ENCODE assay signal across 8 mouse cellular contexts in genomic region chr10:80136952-80137625, GRCm38 (mm10). TPM values are rescaled to one million over a fixed set of nuclear protein-coding genes. Genes with fewer than 3 reads are reported as not detected.
DNase-seq lines count a peak whose midpoint lies in the region; ATAC-seq and TF ChIP-seq lines count a peak whose summit lies in the region.

No protein-coding gene starts in this region.

- no peaks in the 10 kb centered on the region for H3K36me3 ChIP-seq in testis, adult 2 months (ENCODE audit: control insufficient read depth, insufficient read depth, low read length)
- no peaks in the 10 kb centered on the region for H3K36me3 ChIP-seq in heart, embryonic 16.5 days (ENCODE audit: control insufficient read depth, insufficient read depth)
- H3K36me3 ChIP-seq in liver, embryonic 15.5 days (replicated peaks) = peaks cover 7% of the 10 kb centered on the region
- H3K36me3 ChIP-seq in neural tube, embryonic 15.5 days = peaks cover 40% of the 10 kb centered on the region

- no peak overlapping the region for H3K27ac ChIP-seq in testis, adult 2 months (ENCODE audit: control insufficient read depth, insufficient read depth, low read depth, low read length)
- H3K27ac ChIP-seq in heart, embryonic 16.5 days (ENCODE audit: low read length) = no peak overlapping the region
- no peak overlapping the region for H3K27ac ChIP-seq in liver, embryonic 15.5 days (replicated peaks)
- peak overlapping the region; percentile 97 for H3K27ac ChIP-seq in neural tube, embryonic 15.5 days (replicated peaks)

- DNase-seq in frontal cortex, postnatal 10 days (ENCODE audit: low spot score in 2 of 2) = peak; percentile 60 to 70
- no peak for DNase-seq in frontal cortex, postnatal 25 days (ENCODE audit: low spot score in 2 of 2)
- no peak for DNase-seq in testis, postnatal 14 days (ENCODE audit: low spot score)

- peak overlapping the region; percentile 85 for H3K4me2 ChIP-seq in heart, embryonic 16.5 days (ENCODE audit: low read depth, low read length)
- H3K4me2 ChIP-seq in liver, embryonic 15.5 days = peak overlapping the region; percentile 96
- H3K4me2 ChIP-seq in neural tube, embryonic 15.5 days = peak overlapping the region; percentile 89

- WGBS in heart, embryonic 16.5 days = 5% methylated on average over 29 of the region's 29 CpGs
- 2% methylated on average over 29 of the region's 29 CpGs for WGBS in liver, embryonic 15.5 days (ENCODE audit: insufficient replicate concordance)
- WGBS in neural tube, embryonic 15.5 days = 1% methylated on average over 29 of the region's 29 CpGs

- TF ChIP-seq POLR2A in testis, adult 2 months (IDR thresholded peaks at IDR 0.05; ENCODE audit: control insufficient read depth, low read depth, low read length) = no peak

- H3K4me1 ChIP-seq in testis, adult 2 months (ENCODE audit: control insufficient read depth, insufficient read depth, low read length) = peaks cover 36% of the 10 kb centered on the region
- peaks cover 38% of the 10 kb centered on the region for H3K4me1 ChIP-seq in heart, embryonic 16.5 days (ENCODE audit: control insufficient read depth, insufficient read depth, low read length)
- peaks cover 76% of the 10 kb centered on the region for H3K4me1 ChIP-seq in liver, embryonic 15.5 days (replicated peaks)
- peaks cover 56% of the 10 kb centered on the region for H3K4me1 ChIP-seq in neural tube, embryonic 15.5 days

- ATAC-seq in heart, embryonic 16.5 days (replicated peaks; ENCODE audit: extremely low read depth, insufficient read depth, low FRiP score) = no peak
- no peak for ATAC-seq in liver, embryonic 15.5 days (ENCODE audit: insufficient read depth)
- ATAC-seq in neural tube, embryonic 15.5 days (ENCODE audit: low FRiP score) = no peak
- no peak for ATAC-seq in activated CD4-positive, CD25-positive, alpha-beta regulatory T cell, adult 4 months

- peak overlapping the region; percentile 43 for H3K4me3 ChIP-seq in testis, adult 2 months (ENCODE audit: control insufficient read depth, low read depth, low read length)
- peak overlapping the region; percentile 60 for H3K4me3 ChIP-seq in heart, embryonic 16.5 days (ENCODE audit: low read length)
- H3K4me3 ChIP-seq in liver, embryonic 15.5 days (replicated peaks) = peak overlapping the region; percentile 62
- peak overlapping the region; percentile 79 for H3K4me3 ChIP-seq in neural tube, embryonic 15.5 days (replicated peaks)

- 0 out of 2 replicates have a peak, but pooled peaks cover 3% of the 10 kb centered on the region for H3K9me3 ChIP-seq in heart, embryonic 16.5 days (replicated peaks; ENCODE audit: control insufficient read depth, low read length)
- H3K9me3 ChIP-seq in liver, embryonic 15.5 days (replicated peaks) = no peaks in the 10 kb centered on the region
- no peaks in the 10 kb centered on the region for H3K9me3 ChIP-seq in neural tube, embryonic 15.5 days (replicated peaks)

- no peak for TF ChIP-seq CTCF in testis, adult 2 months (IDR thresholded peaks at IDR 0.05; ENCODE audit: control insufficient read depth, insufficient read depth, insufficient replicate concordance, low read depth, low read length)

- no peaks in the 10 kb centered on the region for H3K27me3 ChIP-seq in testis, adult 2 months (ENCODE audit: control insufficient read depth, insufficient read depth, low read length)
- H3K27me3 ChIP-seq in heart, embryonic 16.5 days (ENCODE audit: control insufficient read depth, insufficient read depth, low read length) = peaks cover 6% of the 10 kb centered on the region; the same call in 1 of the 2 replicates
- H3K27me3 ChIP-seq in liver, embryonic 15.5 days = peaks cover 63% of the 10 kb centered on the region
- no peaks in the 10 kb centered on the region for H3K27me3 ChIP-seq in neural tube, embryonic 15.5 days (replicated peaks)

- H3K9ac ChIP-seq in heart, embryonic 16.5 days (ENCODE audit: low read length) = peak overlapping the region; percentile 43
- 0 out of 2 replicates have a peak overlapping the region, but pooled peaks have one; percentile 11 for H3K9ac ChIP-seq in liver, embryonic 15.5 days
- H3K9ac ChIP-seq in neural tube, embryonic 15.5 days (replicated peaks) = peak overlapping the region; percentile 76

RNA-seq across cellular contexts. Expression of gene Atp5d, which starts 1.3 kb away (rescaled TPM):
- polyA plus RNA-seq in testis, adult 2 months (2012; rRNA removed) = 241 and 347 TPM in 2 replicates
- polyA plus RNA-seq in heart, embryonic 16.5 days (2015; fragmentation: Nextera tagmentation; extraction: Ambion mirVana) = 1,107 and 1,132 TPM in 2 replicates
- 291 and 300 TPM in 2 replicates for polyA plus RNA-seq in liver, embryonic 15.5 days (2015; fragmentation: Nextera tagmentation; extraction: Ambion mirVana)
- polyA plus RNA-seq in neural tube, embryonic 15.5 days (2015; fragmentation: Nextera tagmentation; extraction: Ambion mirVana) = 553 and 558 TPM in 2 replicates
- polyA plus RNA-seq in activated CD4-positive, CD25-positive, alpha-beta regulatory T cell, adult 4 months (2017; shearing (Covaris generic)) = 100 to 1,000 TPM; 338 to 428 TPM

RNA-seq across cellular contexts. Expression of gene Cbarp, which starts 3.5 kb away (rescaled TPM):
- polyA plus RNA-seq in testis, adult 2 months (2012; rRNA removed) = 3.8 and 5.1 TPM in 2 replicates
- 2.5 TPM in 2 replicates for polyA plus RNA-seq in heart, embryonic 16.5 days (2015; fragmentation: Nextera tagmentation; extraction: Ambion mirVana)
- 0.35 and 0.51 TPM in 2 replicates for polyA plus RNA-seq in liver, embryonic 15.5 days (2015; fragmentation: Nextera tagmentation; extraction: Ambion mirVana)
- 91.9 and 93.0 TPM in 2 replicates for polyA plus RNA-seq in neural tube, embryonic 15.5 days (2015; fragmentation: Nextera tagmentation; extraction: Ambion mirVana)
- polyA plus RNA-seq in activated CD4-positive, CD25-positive, alpha-beta regulatory T cell, adult 4 months (2017; shearing (Covaris generic)) = under 1 TPM; 0.74 to 0.96 TPM

RNA-seq across cellular contexts. Expression of gene Midn, which starts 11.0 kb away (rescaled TPM):
- 70.1 and 79.2 TPM in 2 replicates for polyA plus RNA-seq in testis, adult 2 months (2012; rRNA removed)
- 10.3 and 13.0 TPM in 2 replicates for polyA plus RNA-seq in heart, embryonic 16.5 days (2015; fragmentation: Nextera tagmentation; extraction: Ambion mirVana)
- polyA plus RNA-seq in liver, embryonic 15.5 days (2015; fragmentation: Nextera tagmentation; extraction: Ambion mirVana) = 2.9 and 3.1 TPM in 2 replicates
- polyA plus RNA-seq in neural tube, embryonic 15.5 days (2015; fragmentation: Nextera tagmentation; extraction: Ambion mirVana) = 19.4 and 20.5 TPM in 2 replicates
- 1 to 10 TPM; 7.3 to 9.2 TPM for polyA plus RNA-seq in activated CD4-positive, CD25-positive, alpha-beta regulatory T cell, adult 4 months (2017; shearing (Covaris generic))

RNA-seq across cellular contexts. Expression of gene Stk11, which starts 21.5 kb away (rescaled TPM):
- 215 and 222 TPM in 2 replicates for polyA plus RNA-seq in testis, adult 2 months (2012; rRNA removed)
- polyA plus RNA-seq in heart, embryonic 16.5 days (2015; fragmentation: Nextera tagmentation; extraction: Ambion mirVana) = 13.8 and 15.3 TPM in 2 replicates
- polyA plus RNA-seq in liver, embryonic 15.5 days (2015; fragmentation: Nextera tagmentation; extraction: Ambion mirVana) = 16.4 and 21.8 TPM in 2 replicates
- 16.9 and 17.3 TPM in 2 replicates for polyA plus RNA-seq in neural tube, embryonic 15.5 days (2015; fragmentation: Nextera tagmentation; extraction: Ambion mirVana)
- 10 to 100 TPM; 22.1 to 25.4 TPM for polyA plus RNA-seq in activated CD4-positive, CD25-positive, alpha-beta regulatory T cell, adult 4 months (2017; shearing (Covaris generic))

RNA-seq across cellular contexts. Expression of gene Cirbp, which starts 28.7 kb away (rescaled TPM):
- polyA plus RNA-seq in testis, adult 2 months (2012; rRNA removed) = 105 and 127 TPM in 2 replicates
- 85.3 and 87.6 TPM in 2 replicates for polyA plus RNA-seq in heart, embryonic 16.5 days (2015; fragmentation: Nextera tagmentation; extraction: Ambion mirVana)
- 13.1 and 17.0 TPM in 2 replicates for polyA plus RNA-seq in liver, embryonic 15.5 days (2015; fragmentation: Nextera tagmentation; extraction: Ambion mirVana)
- 284 and 345 TPM in 2 replicates for polyA plus RNA-seq in neural tube, embryonic 15.5 days (2015; fragmentation: Nextera tagmentation; extraction: Ambion mirVana)
- 100 to 1,000 TPM; 132 to 177 TPM for polyA plus RNA-seq in activated CD4-positive, CD25-positive, alpha-beta regulatory T cell, adult 4 months (2017; shearing (Covaris generic))

Comparison
In these comparisons a context has a peak if more than half of its experiments do, and no peak if none do; other contexts are left out.
1. DNase-seq: peak in frontal cortex, postnatal 10 days (2 of 2); none in frontal cortex, postnatal 25 days (0 of 2) and testis, postnatal 14 days (single experiment).
2. H3K9ac ChIP-seq: peak in every context shown above with its lines; median percentile 76 in neural tube, embryonic 15.5 days; 43 in heart, embryonic 16.5 days; 11 in liver, embryonic 15.5 days.
3. RNA of gene Cbarp, which starts 3.5 kb away (polyA plus RNA-seq): 91.9 to 93.0 TPM in neural tube, embryonic 15.5 days; 3.8 to 5.1 TPM in testis, adult 2 months, 2.5 TPM in heart, embryonic 16.5 days, 0.74 to 0.96 TPM in activated CD4-positive, CD25-positive, alpha-beta regulatory T cell, adult 4 months and 0.35 to 0.51 TPM in liver, embryonic 15.5 days; every median in the first group is over 10 times any median in the second.
4. Peak in every context shown above with its lines, with median percentiles within 50 percentile points of each other: H3K4me3 ChIP-seq and H3K4me2 ChIP-seq.